Mouse (Mus musculus) urinary bladder, postnatal 36 days (tissue): ENCODE results near the gene Nrbf2.

Experiments used
- DNase-seq, 2 experiments: peaks; one replicate each; pipeline ENCODE4 v3.0.0; 2022; ENCODE audit warnings: low spot score in 2 of 2, mixed read lengths in 1 of 2

The Nrbf2 gene

DNA sequence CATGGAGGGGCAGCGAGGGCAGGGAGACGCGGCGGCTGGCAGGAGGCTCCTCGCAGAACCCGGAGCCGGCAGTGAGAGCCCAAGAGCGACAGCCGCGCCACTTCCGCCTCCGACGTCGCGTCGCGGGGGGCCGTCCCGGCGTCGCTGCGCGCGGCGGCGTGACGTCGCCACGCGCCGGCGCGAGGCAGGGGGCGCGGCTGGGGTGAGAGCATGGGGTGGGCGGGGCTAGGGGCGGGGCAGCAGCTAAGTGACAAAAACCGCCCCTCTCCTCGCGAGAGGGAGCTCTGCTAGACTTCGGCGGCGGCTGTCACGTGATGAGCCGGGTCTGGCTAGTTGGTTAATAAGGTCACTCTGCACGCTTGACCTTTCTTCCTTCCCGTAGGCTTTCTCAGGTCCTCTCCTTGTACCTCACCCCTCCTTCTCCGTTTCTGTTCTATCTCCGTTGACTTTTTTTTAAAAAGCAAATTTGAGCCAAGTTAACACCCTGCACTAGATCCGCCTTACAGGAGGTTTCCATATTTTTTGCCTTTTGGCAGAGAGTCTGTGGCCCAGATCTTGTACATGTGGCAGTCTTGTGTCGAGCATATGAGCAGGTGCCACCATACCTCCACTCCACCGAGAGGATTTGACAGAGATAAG lies at the start of gene Nrbf2:
Nrbf2 (minus strand) TSS at position 130 of the 639 bp plus-strand sequence.
- DNase-seq, result peak; percentile 65 to 82

DNA sequence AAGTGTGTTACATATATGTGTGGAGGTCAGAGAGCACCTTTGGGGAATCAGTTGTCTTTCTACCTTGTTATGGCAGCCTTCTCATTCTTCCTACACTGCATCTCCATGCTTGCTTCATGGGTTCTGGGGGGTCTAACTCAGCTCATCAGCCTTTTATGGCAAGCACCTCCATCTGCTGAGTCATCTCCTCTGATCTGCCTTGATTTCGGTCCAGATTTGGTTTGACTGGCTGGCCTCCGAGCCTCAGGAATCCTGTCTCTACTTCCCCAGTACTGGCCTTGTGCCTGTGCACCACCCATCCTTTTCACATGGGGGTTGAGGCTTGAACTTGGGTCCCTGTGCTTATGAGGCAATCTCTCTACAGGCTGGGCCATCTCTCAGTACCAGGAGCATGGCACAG lies 45.5 kb upstream of the Nrbf2 start:
- DNase-seq, result no peak

DNA sequence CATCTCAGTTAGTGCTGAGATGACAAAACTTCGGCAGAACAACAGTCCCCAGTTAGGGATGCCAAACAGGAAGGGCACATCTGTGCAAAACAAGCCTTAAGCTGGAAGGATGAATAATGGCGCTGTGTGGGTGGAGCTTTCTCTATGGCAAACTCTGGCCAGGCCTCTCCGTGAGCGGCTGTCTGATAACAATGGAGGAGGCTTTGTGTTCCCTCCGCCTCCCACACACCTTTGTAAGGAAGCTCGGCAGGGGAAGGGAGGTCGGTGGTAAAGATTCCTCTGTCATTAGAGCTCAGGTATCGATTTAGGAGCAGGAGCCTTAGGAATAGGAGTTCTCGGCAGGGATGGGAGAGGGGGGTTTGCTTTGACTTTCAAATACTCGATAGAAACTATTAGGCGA lies 44.6 kb upstream of the Nrbf2 start:
- DNase-seq, result no peak

DNA sequence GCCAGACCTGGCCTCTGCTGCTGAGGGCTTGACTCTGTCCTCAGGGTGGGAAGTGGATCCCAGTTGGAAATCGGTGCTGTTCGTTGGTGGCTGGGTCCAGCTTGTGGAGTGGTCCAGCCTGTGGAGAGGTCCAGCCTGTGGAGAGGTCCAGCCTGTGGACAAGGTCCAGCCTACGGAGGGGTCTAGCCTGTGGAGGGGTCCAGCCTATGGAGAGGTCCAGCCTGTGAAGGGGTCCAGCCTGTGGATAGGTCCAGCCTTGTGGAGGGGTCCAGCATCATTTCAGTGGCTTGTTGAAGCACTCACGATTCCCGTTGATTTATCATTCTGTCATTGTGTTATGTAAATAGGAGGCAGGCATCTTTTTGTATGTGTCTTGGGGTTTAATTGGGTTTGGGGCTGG lies 43.1 kb upstream of the Nrbf2 start:
- DNase-seq, result no peak

DNA sequence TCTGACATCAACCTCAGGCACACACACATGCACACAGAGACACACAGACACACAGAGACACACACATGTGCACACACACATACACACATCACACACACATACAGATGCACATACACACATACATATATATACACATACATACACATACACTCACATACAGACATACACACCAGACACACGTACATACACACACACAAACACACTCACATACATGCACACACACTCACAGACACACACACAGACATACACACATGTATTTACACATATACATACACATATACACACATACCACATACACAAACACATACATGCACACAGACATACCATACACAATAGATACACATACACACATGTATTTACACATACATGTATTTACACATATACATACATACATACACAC lies 38.9 kb upstream of the Nrbf2 start:
- no peak for DNase-seq

DNA sequence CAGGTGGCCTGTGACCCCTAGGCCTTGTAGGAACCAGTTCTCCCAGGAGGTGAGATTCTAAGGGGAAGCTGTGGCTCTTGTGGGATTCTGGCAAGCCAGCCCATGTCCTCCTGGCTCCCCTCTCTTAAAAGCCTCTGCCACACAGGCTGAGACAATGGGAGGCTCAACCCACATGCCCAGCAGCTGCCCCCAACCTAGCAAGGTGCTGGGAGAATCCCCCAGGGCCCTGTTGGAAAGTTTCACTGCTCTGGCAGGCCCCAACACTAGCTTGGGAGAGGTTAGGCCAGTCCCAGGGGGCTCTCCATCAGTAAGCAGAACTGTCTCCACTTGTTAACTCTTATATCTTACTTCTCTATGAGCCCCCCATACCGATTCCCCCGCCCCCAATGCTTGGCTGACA lies 36.3 kb upstream of the Nrbf2 start:
- DNase-seq, result no peak

DNA sequence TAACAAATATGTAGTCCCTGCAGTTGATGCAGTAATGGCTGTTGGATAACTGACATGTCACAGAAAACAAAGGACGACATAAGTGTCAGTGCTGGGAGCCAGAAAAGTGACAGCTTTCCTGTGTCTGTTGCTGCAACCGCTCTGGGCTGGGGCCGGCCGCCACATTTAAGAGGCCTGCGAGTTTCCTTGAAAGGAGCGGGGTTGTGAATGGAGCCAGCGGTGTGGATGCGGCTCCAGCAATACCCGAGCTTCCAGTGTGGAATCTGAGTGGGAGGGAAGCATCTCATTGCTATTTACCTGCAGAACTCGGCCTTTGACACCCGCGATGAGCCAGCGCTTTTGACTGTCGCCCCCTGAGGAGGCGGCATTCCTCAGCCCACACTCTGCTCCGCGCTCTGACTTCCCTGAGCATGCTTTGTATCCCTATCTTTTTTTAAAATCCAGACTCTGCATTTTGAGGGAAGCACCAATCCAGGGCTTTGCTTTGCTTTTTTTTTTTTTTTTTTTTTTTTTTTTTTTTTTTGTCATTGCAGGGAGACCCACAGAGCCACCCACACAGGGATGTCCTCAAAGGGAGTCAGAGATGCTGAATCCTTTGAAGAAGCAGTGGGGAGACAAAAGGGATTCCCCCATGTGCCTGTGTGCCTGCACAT lies 35.2 kb upstream of the Nrbf2 start:
- DNase-seq, result no peak

DNA sequence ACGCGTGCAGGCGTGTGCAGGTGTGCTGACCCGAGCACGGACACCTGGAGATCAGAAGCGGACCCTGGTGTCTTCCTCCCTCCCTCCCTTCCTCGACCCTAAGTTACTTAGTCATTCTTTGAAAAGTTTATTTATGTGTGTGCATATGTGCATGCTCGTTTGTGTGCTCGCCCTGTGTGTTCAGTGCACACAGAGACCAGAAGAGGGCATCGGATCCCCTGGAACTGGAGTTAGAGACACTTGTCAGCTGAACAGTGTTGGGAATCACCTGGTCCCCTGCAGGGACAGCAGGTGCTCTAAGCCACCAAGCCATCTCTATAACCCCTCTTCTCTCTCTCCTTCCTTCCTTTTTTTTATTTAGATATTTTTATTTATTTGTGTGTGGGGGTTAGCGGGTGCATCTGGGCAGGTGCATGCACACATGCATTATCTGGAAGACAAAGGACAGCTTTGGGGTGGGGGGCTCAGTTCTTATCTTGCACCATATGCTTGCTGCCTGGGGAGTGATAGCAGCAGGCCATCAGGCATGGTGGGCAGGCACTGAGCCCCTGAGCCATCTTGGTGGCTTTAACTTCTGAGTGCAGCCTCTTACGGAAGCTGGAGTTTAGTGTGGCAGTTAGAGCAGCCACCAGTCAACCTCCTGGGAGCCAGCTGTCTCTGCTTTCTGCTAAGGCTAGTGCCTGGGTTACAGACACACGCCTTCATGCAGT lies 34.1 kb upstream of the Nrbf2 start:
- DNase-seq, result no peak

DNA sequence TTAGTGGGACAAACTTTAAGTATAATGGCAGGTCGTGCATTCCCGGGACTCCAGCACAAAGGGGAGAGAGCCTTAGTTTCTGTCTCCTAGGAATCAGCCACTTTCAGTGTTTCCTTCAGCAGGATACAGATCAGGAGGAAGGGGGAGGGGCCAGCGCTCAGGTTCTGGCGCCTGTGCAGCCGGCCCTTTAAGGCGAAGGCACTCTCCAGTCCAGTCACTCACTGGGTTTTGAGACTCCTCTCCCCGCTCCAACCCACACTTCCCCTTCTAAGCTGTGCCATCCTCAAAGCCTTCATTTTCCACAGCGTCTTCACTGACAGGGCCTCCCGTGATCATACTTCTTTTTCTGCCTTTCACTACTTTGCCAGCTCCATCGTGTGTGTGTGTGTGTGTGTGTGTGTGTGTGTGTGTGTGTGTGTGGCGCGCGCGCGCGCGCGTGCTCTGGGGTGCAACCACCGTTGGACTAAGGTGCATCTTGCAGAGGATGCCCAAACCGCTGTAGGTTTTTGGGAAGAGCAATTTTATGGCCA lies 32.9 kb upstream of the Nrbf2 start:
- DNase-seq, result peak in 1 of 2 experiments; percentile 36

DNA sequence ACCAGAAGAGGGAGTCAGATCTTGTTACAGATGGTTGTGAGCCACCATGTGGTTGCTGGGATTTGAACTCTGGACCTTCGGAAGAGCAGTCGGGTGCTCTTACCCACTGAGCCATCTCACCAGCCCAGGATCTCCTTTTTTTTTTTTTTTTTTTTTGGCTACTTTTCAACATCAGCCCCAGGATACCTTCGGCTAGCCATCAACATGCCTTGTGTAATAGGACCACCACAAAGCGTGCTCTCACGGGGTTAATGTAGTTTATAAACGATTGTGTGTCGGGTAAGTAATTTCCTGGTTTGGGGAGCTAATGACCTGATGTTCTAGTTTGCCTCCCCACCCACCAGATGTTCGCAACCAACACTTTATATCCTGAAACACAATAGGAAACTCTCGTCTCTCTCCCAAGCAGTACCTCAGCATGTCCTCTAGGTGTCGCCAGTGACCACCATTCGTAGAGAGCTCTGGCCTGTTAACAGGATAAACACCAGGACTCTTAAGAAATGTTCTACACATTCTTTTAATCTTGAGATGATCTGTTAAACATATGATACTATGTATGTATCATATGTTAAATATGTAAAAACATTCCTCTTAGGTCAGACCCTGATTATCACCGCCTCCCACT lies 29.8 kb upstream of the Nrbf2 start:
- peak; percentile 34 to 58 for DNase-seq

DNA sequence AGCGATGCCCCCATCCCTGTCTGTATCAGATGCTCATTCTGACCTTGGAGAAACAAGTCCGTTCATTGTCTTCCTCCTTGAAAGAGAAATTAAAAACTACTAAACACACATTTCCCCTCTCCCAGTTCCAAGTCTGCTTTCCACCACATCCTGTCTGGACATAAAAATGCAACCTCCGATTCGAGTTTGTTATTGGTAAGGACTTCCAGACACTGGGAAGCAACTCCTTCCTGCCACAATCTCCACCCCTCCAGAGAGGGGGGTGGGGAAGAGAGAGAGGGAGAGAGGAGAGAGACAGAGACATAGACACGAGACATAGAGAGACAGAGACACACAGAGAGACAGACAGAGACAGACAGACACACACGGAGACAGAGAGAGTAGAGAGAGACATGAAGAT lies 27.4 kb upstream of the Nrbf2 start:
- no peak for DNase-seq

DNA sequence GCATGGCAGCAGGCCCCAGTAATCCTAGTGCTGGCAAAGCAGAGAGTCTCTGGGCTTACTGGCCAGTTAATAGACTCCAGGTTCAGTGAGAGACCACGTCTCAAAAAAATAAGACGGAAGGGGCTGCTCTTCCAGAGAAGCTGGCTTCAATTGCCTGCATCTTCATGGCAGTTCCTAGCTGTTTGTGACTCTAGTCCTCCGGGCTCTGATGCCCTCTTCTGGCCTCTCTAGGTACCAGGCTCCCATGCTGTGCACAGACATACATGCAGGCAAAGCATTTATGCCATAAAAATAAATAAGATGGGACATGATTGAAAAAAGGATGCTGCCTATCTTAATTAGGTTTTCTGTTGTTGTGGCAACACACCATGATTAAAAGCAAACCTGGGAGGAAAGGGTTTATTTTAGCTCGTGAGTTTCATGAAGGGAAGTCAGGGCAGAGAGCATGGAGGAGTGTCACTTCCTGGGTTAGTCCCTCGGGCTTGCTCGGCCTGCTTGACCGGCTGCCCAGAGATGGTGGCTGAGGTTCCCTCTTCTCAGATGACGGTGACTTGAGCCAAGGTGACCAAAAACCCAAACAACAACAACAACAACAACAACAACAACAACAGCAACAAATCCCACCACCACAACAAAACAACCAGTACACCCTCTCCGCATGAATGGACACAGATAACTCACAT lies 26.3 kb upstream of the Nrbf2 start:
- peak; percentile 43 to 69 for DNase-seq

DNA sequence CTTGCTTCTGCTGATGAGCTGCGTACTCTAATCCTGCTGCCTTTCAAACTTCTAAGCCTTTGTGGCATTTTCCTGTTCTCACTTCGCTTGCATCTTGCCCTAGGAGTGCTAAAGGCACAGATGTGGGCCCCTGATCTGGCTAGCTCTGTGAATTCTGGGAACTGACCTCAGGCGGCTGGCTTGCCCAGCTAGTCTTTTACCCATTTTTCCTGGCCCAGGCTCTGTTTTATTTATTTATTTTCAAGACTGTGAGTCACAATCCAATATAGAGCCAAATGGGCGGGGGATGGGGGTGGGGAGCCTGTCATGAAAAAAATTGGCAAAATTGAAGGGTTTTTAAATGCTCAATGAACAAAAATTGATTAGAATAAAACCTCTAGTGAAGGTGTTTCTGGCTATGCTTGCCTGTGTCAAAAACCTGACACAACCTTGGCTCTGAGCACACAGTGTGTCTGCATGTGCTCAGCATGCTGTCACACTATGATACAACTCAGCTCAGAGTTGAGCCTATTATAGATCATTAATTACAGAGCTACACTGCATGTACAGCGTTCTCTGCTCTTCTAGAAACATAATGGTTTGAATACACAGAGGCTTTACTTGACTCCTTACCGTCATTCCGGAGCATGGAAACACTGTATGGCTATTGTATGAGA lies 24.5 kb upstream of the Nrbf2 start:
- peak in 1 of 2 experiments; percentile 33 for DNase-seq

DNA sequence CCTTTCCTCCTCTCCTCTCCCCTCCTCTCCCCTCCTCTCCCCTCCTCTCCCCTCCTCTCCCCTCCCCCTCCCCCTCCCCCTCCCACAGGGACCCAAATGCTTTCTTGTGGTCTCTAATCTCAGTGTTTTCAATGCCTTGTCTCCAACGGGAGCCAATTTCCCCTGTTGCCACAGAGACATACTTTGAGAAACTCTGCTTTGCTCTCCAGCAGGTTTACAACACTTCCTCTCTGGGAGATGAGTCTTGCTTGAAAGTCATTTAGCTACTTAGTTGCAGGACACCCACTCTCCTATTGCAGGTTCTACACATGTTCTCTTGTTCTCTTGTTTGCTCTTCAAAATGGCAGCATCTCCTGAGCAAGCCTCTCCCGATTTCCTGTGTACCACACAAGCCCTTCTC lies 17.2 kb upstream of the Nrbf2 start:
- DNase-seq, result no peak

DNA sequence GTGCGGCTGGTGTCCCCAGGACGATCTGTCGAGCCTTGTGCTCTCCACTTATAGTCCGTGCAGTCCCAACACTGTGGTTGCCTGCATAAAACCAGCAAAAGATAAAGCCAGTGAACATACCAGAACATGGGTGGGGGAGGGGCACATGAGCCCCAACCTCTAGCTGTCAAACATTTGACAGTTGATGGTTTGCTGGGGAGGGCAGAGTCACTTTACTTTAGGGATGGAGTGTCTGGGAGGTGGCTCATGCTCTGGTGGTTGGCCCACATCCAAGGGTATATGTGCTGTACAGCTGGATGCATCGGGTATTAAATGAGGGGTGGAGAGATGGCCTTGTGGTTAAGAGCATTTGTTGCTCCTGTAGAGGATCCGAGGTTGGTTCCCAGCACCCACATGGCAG lies 15.9 kb upstream of the Nrbf2 start:
- DNase-seq, result no peak

DNA sequence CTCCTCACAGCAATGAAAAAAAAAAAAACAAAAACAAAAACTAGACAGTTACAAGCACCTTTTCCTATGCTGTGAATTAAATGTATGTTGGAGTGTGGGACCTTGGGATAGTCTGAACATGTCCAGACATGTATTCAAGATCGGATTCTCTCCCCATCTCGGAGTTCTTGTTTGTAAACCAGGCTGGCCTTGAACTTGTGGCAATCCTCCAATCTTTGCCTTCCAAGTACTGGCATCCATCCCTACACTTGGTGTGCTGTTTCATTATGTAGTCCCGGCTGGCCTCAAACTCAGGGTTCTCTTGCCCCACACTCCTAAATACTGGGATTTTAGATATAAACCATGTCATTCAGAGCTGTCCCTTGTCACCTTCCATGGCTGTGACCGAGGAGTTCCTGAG lies 14.2 kb upstream of the Nrbf2 start:
- DNase-seq, result no peak

DNA sequence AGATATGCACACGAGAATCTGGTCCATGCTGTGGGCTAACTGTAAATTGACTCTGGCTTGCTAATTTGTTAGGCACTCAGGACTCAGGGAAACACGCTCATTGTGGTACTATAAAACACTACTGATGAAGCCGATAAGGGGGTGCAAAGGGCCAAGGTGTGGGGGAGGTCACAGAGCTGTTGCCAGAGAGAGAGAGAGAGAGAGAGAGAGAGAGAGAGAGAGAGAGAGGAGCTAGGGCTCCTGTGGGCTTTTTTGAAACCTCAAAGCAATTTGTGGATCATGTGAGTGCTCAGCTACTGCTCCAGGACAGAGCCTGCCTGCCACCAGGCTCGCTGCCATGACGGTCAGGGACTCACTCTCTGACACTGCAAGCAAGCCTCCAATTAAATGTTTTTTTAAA lies 13.8 kb upstream of the Nrbf2 start:
- DNase-seq, result no peak

DNA sequence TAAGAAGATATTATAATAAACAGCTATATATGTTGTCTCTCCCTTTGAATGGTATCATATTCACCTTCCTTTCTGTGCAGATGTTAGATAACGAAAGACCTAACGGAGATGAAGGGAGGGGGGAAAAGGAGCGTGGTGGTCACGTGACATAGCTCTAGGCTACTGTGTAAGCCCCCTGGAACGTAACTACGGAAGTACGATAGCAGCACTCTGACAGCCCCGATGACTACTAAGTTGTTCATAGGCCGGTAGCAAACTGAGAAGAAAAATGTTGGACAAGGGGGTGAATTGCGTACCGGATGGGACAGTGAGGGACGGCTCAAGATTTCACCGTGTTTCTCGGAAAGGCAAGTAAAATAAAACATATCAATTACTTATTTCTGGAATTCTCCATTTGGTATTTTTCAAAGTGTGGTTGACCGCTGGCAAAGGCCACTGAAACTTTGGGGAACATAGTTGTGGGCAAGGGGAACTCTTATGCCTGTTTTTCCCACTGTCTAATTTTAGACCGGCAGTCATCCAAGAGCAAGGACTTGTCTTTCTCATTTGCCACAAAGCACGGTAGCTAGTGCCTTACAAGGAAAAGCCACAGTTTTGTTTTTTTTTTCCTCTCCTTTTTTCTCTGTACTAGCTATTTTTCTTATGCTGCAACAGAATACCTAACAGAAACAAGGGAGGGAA lies 12.2 kb upstream of the Nrbf2 start:
- no peak for DNase-seq

DNA sequence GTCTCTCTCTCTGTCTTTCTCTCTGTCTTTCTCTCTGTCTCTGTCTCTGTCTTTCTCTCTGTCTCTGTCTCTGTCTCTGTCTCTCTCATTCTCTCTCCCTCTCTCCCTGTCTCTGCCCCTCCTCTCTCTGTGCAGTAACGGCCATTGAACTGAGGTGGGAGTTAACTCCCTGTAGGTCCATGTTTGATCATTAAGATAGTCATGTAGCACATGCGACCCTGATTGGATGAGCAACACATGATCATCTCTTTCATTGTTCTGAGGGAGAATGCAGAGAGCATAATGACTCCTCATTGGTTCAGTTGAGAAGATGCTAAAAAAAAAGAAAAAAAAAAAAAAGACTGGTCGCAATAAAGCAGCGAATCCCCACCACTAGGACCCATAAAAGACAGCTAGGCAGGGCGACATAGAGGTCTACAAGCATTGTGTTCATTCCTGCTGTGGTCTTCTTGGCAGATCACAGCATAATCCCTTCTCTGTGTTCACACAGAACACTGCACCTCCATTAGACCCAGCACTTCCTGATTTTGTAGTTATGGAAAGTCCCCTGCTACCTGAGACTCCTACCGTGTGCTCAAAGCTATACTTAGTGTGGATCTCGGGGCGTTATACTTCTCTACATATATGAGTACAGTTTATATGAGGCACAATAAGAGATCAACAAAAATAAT lies 11.5 kb upstream of the Nrbf2 start:
- no peak for DNase-seq

DNA sequence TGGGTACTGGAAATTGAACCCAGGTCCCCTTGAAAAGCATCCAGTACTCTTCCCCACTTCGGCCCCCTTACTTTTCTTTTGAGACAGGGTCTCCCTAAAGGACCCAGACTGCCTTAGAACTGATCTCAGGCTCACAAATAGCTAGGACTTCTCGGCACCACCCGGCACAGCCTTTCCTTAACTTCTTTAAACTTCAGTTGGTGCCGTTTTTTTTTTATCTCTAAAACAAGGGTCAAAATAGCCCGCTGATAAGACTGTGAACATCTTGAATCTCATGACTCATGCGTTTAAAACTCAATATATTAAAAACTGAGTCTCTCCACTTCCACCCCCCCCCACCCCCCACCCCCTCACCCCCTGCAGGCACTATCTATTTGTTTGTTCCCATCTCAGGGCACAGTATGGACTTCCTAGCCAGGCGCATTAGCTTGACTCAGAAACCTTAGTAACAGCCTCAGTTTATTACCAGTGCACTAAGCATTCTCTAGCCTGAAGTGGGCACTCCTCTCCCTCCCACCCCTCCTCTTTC lies 10.9 kb upstream of the Nrbf2 start:
- no peak for DNase-seq
